Mouse (Mus musculus) ES-Bruce4 (cell line): ENCODE results near the gene Nfe2l2.

Source experiments
- CTCF ChIP-seq: IDR thresholded peaks from one replicate; pipeline ENCODE4 v1.8.1; 2011; ENCODE audit warnings: low read depth, low read length
- EP300 ChIP-seq: IDR thresholded peaks from 2 replicates; pipeline ENCODE4 v1.6.1; 2011; ENCODE audit warnings: low read depth, low read length; ENCODE audit not compliant: insufficient read depth
- POLR2A ChIP-seq: IDR thresholded peaks from one replicate; pipeline ENCODE4 v1.8.1; 2011; ENCODE audit warnings: low read length; ENCODE audit not compliant: insufficient read depth

GRCm38 (mm10) chr2:75713083-75713482 is 8.6 kb upstream of the Nfe2l2 start:
- TF ChIP-seq CTCF = no peak
- TF ChIP-seq POLR2A = no peak
- no peak for TF ChIP-seq EP300
